Mouse (Mus musculus): Measurements from ENCODE around the gene Focad.
A peak's percentile ranks its signal among the peaks of the same experiment; 100 is the strongest.

The Focad gene

DNA sequence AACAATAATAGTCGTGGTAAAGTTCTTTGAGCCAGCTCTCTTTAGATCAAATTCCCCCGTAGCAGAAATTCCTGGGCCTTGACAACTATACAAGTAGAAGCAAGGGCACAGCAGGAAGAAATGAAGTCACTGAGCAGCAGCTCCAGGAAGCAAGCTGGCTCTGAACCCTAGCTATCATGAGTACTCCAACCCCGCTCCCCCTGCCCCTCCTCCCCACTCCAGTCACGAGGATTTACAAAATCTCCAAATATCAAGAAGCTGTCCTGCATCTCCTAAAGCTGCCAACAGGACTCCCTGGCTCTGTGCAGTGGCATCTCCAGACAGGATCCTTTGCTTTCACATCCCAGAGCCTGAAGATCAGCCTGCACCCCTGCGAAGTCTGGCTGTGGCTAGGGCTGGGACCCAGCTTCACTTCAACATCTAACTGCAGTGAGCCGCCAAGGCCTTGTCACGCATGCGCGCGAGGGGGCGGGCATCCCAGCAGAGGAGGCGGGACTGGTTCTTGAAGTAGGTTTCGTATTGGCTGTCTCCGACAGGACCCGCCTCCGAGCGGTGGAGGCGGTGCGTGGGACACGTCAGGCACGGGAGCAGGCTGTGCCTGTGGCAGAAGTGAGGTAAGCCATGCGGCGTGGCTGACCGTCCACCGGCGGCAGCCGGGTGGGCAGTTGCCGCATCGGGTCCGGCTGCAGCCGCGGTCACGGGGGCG lies at the start of gene Focad:
TSS of gene Focad (plus strand) at position 568 of the 706 bp plus-strand sequence.
- DNase-seq (ENCODE audit: low read depth, low spot score): peak; percentile 98

DNA sequence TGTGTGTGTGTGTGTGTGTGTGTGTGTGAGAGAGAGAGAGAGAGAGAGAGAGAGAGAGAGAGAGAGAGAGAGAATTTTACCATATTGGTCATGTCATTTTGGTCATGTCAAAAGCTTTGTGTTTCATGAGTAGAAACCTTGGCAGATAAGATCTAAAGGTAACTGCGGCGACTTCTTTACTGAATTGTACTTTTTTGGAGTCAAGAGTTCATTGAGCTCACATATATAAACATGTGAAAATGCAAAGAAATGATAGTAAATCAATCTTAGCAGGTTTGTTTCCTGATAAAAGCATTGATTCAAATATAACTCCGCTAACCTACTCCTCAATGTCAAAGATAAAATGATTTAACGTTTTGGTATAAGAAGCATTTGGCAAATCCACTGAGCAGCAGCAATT lies 49.3 kb upstream of the Focad start:
- DNase-seq (ENCODE audit: low read depth, low spot score): no peak

DNA sequence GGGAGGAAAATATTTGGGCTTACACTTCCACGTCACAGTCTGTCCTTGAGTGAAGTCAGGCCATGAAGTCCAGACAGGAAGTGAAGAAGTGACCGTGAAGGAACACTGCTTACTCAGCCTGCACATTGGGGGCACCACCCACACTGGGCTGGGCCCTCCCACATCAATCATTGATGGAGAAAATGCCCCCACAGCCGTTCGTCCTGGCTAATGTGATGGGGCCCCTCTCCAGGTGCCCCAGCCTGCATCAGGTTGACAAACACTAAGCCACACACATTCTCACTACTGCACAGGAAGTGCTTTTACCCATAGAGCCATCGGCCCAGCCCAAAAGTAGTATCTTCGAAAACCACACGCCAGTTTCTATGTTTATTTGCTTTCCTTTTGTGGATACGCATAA lies 48.1 kb upstream of the Focad start:
- no peak for DNase-seq (ENCODE audit: low read depth, low spot score)

DNA sequence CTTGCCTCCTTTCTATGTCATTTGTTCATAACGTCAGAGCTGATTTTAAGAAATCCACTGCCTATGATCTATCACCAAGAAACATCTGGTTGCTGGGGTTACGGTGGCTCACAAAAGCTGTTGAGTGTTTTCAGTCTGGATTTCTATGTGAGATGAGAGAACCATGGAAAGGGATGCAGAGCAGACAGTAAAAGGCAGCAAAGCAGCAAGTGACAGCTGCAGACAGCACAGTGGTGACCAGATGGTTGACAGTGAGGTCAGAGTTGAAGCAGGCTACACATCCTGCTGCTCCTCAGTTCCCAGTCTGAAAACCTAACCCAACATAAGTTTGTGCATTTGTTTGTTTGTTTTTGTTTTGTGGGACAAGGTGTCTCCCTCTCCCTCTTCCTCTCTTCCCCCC lies 19.0 kb upstream of the Focad start:
- DNase-seq (ENCODE audit: low read depth, low spot score): no peak

DNA sequence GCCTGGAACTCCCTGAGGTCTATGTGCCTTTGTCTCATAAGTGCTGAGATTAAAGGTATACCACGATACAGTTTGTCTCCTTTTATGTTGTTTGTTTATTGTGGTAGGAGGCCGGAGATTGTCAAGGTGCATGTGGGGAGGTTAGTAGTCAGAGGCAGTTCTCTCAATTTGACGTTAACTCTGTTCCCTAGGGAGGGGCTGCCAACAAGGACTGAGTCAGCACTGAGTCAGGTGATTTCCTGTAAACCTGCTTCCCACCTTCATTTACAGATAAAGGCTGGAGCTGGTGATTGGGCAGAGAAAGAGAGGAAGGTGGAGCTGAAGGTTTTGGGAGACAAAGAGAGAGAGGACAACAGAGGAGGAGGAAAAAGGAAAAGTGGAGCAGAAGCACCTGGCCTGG lies 15.4 kb upstream of the Focad start:
- DNase-seq (ENCODE audit: low read depth, low spot score): no peak

DNA sequence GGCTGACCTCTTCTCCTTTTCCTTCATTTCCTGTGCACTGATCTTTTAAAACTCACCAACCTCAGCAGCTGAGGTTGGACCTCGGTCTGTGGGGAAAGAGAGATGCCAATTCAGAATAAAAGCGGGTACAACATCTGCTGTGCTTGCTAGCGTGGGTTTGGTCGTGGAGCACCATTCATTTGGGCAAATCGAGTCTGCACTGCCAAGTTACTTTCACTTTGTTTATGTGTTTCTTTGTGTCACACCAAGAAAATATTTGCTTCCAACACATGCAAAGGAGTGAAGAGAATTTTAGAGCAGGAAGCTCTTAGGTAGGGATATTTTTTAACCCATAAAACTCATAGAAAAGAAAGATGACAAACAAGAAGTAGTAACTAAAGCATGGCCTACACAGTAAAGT lies 13.0 kb upstream of the Focad start:
- DNase-seq (ENCODE audit: low read depth, low spot score): no peak

DNA sequence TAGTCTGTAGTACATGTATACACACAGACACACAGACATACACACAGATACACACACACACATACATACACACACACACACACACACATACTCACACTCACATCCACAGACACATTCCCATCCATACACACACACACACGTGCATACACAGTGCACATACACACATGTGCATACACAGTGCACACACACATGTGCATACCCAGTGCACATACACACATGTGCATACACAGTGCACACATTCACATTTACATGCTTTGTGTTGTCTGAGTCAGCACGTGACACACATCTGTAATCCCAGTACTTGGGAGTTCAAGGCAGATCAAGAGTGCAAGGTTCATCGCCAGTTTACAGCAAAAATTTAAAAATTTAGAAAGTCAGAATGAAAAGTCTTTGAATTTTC lies 12.5 kb upstream of the Focad start:
- no peak for DNase-seq (ENCODE audit: low read depth, low spot score)

DNA sequence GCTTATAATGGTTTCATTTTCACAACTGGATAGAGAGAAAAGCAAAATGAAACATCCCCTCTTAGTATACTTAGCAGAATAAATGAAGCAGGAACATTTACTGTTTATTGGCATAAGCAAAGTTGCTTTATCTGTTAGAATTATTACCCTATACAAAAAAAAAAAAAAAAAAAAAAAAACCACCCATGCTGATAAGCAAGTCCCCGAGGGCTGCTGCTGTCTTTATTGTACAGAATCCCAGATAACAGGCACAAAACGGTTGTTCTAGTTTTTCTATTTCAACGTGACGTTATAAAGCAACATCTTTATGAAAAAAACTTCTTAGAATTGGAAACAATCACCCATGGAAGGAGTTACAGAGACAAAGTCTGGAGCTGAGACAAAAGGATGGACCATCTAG lies 12.0 kb upstream of the Focad start:
- no peak for DNase-seq (ENCODE audit: low read depth, low spot score)

DNA sequence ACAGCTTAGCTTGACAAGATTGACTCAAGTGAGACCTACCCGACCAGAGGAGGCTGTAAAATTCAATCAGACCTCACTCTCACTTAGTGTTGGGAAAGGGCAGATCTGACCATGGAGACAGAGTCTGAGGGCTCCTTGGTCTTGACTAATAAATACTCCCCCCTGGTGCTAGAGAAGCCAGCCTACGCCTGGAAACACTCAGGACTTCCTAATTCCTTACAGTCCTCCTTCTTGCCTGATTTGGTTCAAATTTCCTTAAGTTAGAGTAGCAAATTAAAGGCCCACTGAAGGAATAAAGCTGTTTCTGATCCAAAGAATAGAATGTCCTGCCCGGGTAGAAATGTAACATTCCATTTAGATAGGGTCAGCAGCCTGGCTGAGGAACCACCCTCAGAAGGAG lies 10.6 kb upstream of the Focad start:
- no peak for DNase-seq (ENCODE audit: low read depth, low spot score)

DNA sequence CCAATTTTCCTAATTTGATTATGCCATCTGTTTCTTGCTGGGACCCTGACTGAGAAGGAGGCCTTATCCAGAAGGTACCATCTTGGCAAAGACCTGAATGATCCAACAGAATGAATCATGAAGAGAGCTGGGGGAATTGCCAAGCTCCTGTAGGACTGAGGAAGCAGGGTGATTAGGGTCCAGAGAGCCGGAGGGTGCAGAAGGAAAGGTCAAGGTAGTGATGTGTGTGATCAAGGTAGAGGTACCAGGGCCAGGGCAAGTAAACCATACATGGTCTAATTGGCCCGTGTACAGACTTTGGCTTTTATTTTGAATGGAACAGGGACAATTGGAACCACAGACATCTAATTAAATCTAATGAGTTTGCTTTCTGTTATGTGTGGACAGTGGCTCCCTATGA lies 4.1 kb upstream of the Focad start:
- no peak for DNase-seq (ENCODE audit: low read depth, low spot score)

DNA sequence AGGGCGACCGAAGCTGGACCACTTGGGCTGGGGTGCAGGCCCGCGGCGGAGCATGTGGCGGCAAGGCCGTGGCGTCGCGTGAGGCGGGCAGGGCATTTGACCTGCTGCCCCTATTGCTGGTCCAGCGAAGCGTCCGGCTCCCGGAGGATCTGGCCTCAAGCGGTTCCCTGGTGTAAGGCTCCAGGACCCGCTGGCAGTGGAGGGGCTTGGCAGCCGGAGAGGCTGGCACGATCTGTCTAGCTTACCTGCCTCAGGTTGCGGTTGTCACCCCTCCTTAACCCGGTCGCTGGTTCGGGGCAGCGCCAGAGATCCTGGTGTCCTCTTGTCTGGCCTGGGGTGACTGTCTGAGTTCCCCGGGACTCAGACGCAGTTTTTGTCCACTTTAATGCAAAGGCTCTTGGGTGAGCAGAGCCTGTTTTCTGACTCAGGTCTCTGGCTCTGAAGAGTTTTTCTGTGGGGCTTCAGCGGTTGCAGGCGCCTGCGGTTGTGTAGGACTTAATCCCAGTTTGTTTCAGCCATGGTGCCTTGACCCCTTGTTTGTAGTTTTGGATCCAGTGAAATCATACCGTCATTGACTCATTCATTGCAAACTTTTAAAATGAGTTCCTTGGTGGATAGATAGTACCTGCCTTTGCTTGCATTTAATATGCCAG lies 465 bp downstream of the Focad start:
- DNase-seq (ENCODE audit: low read depth, low spot score): peak; percentile 11

DNA sequence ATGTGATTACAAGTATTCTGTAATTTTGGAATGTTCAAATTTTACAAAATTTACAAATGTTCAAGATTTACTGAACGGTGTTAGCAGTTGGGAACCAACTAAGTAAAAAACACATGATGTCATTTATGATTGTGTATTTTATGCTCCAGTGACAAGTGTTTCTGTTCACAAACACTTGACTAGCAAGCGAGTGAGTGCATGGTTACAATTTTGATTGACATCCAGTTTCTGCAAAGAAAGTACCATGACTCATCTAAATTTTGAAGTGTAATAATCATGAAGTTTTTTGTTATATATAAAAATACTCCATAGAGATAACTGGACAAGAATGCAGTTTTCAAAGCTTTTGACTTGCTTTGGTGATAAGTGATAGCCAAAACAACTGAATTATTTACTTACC lies 1.3 kb downstream of the Focad start:
- DNase-seq (ENCODE audit: low read depth, low spot score): no peak

DNA sequence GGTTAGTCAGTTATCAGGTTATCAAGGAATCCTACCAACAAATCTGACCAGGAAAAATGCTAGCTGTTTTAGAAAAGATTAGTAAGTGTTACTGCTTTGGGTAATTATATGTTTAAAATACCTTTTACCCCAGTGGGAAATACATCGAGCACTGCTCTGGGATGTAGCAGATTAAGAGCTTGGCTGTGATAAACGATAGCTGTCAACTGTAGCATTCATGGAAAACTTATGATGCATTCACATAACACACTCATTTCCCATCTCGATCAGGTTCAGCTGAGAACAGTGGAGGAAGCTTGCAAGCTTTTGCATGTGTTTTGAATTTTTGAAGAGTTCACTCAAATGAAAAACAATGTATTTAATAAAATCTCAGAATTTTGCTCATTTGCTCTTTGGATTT lies 14.2 kb downstream of the Focad start:
- DNase-seq (ENCODE audit: low read depth, low spot score): no peak

DNA sequence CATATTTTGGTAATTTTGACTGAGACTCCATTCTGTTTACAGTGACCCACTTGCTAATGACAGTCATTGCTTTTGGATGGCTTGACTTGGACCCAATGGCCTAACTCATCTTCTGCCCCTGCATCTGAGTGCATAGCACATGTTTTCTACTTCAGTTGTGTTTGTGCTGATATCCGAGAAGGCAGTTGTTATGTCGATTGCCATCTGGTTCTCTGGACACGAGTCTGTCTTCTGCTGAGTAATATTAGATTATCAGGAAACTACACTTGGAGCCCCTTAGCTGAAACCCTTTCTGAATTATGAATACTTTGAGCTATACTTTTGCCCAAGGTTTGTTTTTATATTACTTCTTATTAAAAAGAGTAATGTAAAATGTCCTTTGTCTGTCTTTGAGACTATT lies 22.9 kb downstream of the Focad start:
- no peak for DNase-seq (ENCODE audit: low read depth, low spot score)

DNA sequence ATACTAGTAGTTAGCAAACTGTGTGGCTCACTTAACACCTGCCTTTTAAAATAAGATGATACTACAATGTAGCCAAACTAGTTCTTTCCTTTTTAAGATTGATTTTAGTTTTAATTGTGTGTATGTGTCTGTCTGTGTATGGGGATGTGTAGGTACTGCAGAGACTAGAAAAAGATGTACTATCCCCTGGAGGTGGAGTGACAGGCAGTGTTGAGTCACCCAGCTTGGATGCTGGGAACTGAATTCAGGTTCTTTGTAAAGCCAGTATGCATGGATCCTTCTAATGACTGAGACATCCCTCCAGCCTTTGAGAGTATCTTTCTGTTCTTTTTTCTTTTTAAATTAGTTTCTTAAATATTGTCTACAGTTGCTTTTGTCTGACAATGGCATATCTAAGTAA lies 23.5 kb downstream of the Focad start:
- no peak for DNase-seq (ENCODE audit: low read depth, low spot score)

DNA sequence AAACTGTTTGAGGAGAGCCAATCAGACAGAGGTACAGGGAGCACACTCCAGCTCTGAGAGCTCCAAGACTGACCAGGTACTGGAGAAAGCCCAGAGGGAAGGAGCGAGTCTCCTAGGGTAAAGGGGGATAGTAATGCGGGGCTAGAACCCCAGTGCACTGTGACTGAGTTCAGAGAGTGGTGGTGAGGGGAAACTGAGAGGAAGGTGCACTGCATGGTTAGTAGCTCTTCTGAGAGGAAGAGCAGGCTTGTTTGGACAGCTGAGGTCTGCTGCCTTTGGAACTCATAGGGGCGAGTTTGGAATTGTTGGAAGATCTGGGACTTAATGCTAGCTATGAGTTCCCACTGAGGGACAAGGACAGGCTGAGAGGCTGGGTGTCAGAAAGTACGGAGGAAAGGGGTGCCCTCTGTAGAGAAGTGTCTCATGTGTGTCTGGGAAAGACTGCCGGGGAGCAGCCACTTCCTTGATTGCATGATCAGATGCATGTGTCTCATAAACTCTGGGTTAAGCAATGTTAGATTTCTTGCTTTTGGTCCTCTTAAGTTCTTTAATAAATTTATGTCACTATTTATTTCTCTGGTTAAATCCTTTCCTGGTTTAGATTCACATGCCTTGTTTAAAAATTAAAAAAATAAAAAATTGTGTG lies 24.4 kb downstream of the Focad start:
- DNase-seq (ENCODE audit: low read depth, low spot score): no peak

DNA sequence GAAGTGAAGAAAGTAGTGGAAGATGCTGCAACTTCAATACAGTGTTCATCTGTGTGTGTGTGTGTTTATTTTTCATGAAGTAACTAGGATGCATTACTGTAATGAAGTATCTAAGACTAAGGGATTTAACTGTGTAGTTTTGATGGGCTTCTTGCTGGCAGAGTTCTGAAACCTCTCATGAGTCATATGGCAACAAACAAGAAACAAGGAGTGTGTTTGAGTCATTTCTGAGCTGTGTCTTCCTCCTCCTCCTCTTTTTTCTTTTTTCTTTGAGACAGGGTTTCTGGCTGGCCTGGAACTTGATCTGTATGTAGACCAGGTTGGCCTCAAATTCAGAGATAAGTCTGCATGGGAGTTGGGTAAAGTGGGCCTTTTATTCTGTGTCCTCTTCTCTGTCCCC lies 25.7 kb downstream of the Focad start:
- no peak for DNase-seq (ENCODE audit: low read depth, low spot score)

DNA sequence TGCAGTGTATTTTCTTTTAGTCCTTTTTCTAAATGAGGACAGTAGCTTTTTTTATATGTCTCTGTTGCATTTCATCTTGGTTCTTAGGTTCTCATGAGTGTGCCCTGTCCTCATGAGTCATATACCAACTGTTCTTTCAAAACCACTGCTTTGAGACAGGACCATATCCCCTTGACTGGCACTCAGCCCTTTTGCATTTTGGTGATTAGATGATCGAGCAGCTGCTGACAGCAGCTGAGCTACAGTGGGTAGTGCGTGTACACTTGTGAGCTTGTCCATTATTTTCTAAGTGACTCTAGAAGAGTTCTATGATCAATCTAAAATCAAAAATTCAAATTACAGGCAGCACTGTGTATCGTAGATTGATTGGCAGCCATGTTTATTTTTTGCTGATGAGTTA lies 28.0 kb downstream of the Focad start:
- DNase-seq (ENCODE audit: low read depth, low spot score): no peak

DNA sequence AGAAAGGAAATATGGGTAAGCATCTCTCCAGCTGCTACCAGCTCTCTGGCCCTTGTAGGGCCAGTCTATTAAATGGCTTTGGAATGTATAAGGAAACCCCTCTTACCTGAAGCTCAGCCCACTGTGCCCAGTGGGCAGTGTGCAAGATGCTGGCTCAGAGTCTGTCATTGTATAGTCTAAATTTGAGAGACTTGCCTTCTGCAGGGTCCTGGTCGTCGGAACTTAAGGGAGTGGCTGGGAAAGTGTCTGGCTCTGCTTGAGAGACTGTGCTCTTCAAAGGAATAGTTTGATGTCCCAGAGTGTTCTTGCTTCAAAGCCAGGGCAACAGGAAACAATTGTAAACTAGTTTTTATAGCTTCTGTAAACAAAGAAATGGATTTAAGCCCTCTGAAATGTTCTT lies 41.5 kb downstream of the Focad start:
- DNase-seq (ENCODE audit: low read depth, low spot score): no peak

DNA sequence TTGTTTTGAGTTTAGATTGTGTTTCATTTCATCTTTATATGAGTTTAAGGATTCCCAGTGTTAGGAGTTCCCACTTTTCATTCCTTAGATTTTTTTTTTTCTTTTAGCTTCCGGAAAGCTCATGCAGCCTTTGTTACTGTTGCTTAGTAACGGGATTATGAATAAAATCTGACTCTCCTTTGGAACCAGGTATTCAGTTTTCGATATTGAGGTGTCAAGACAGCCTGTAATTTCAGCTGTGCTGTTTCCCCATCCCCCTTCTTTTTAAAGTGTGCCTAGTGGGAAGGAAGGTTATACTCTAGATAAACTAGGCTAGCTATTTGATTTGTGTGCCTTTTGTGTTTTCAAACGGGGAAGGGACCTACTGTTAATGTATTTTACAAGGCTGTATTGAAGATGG lies 42.1 kb downstream of the Focad start:
- DNase-seq (ENCODE audit: low read depth, low spot score): no peak

DNA sequence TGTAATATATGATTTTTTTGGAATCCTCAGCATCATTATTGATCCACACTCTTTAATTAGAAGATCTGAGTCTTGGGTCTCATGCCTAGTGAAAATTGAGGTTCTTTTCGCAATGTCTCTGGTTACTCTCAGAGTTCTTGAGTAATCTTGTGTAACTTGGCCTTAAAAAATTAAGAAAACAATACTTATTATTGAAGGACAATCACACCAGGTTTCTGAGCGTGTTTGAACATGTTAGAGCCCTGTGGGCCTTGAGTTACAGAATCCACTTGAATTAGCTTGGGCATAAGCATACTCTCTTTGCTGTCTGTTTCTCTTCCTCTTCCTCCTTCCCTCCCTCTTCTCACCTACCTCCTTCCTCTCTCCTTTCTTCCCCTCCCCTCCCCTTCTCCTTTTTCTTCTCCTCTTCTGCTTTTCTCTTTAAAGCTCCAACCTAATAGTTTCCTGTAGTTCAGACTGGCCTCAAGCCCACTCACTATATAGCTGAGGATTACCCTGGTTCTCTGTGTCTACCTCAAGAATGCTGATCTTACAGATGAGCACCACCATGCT lies 44.0 kb downstream of the Focad start:
- DNase-seq (ENCODE audit: low read depth, low spot score): no peak

DNA sequence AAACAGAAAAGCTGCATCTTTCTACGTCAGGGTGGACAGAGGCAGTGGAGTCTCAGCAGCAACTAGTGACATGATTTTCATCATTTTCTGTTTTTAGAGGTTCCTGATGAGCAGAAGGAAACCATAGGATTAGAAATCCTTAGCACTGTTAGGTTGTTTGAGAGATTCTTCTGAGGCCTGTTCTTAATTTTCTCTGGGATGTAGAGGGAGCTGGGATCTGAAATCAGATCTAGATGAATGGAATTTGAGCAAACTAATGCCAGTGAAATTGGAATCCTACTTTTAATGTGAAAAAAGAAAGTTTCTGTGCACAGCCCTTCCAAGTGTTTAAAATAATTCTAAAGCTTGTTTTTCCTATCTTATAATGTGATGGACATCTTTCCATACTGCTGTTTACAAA lies 55.0 kb downstream of the Focad start:
- no peak for DNase-seq (ENCODE audit: low read depth, low spot score)

Measured in telencephalon, adult 2 months (tissue).